Mouse (Mus musculus) heart, adult 18-20 months (tissue): Measurements from ENCODE around the gene Etv5. TPM values are rescaled to one million over a fixed set of nuclear protein-coding genes. Genes with fewer than 3 reads are reported as not detected.

Experiments
- DNase-seq, 2 experiments: peaks; one replicate each; pipeline ENCODE4 v3.0.0; 2021 to 2022; ENCODE audit warnings: mixed read lengths in 1 of 2
- total RNA-seq, 2 experiments: library from RNA; stranded (reverse); gene quantifications; 2 replicates each; pipeline ENCODE4 v1.2.3; 2021

Gene Etv5
- total RNA-seq, 2 experiments from 2014 or later: 6.9 to 7.5 TPM

DNA sequence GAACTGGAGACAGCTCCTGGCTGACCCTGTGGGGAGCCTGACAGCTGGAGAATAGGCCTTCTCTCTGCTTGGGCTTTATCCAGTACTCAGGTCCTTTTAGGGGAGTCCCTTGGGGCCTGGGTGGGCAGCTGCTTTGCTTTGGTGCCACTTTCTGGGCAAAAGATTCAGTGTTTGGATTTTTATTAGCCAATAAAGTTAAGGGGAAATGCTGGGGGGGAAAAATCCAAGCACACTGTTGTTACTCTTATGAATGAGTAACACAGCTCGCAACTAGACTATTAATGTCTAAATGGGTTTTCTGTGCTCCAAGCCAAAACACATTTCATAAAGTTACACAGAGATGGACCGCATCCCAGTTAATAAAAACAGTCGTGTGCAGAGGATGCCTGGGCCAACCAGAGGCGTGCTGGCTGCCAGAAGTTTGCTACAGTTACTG lies 98.3 kb downstream of the Etv5 start:
- DNase-seq: peak; percentile 47 to 61

DNA sequence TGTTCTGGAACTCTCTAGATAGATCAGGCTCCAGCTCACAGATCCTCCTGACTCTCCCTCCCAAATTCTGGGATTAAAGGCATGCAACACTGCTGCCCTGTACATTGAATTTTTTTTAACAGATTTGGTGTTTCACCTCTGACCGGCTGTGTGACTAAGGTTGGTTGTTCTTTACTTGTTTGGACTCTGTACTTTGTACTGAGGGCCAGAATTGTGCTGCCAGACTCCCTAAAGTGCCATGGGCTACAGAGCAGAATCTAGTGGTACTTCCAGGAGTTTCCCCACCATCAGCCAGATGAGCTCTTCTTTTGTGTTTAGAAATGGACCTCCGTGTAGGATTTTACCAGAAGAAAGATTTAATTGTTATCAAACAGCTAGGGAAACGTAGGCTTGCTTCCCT lies 103.7 kb downstream of the Etv5 start:
- no peak for DNase-seq

Other genes starting within 250 kb of the Etv5 start
- 10 to 100 TPM; 42.2 to 47.8 TPM for gene Tra2b, start 173.7 kb downstream of the Etv5 start, total RNA-seq
- under 1 TPM; 0.28 to 0.35 TPM for gene Dgkg, start 217.5 kb upstream of the Etv5 start, total RNA-seq